Mouse (Mus musculus) CH12.LX (cell line): Measurements from ENCODE around the gene Hmga2. TPM values are rescaled to one million over a fixed set of nuclear protein-coding genes. Genes with fewer than 3 reads are reported as not detected.

Experiments
- DNase-seq: peaks from one replicate; pipeline ENCODE4 v3.0.0-alpha.2; 2013; ENCODE audit errors: extremely low read depth
- H3K27ac ChIP-seq: 2 replicates; pipeline ENCODE4 v1.5.1; 2012; ENCODE audit warnings: low read depth, mild to moderate bottlenecking, control low read depth, moderate library complexity; ENCODE audit not compliant: insufficient read depth
- H3K27me3 ChIP-seq: replicated peaks from 2 replicates; pipeline ENCODE3; 2012; ENCODE audit warnings: inconsistent platforms
- H3K36me3 ChIP-seq, 2 experiments: replicated peaks in 1 of 2; 2 replicates each; pipeline versions ENCODE3 to v1.6.1; 2012; ENCODE audit warnings: inconsistent platforms in 1 of 2, low read length in 1 of 2, mild to moderate bottlenecking in 1 of 2, mixed read lengths in 1 of 2, moderate library complexity in 1 of 2; ENCODE audit not compliant: control insufficient read depth in 1 of 2, insufficient read depth in 1 of 2
- H3K4me1 ChIP-seq, 2 experiments: 2 replicates each; pipeline ENCODE4 v1.6.1; 2012; ENCODE audit warnings: inconsistent platforms in 1 of 2, moderate library complexity in 1 of 2; ENCODE audit not compliant: insufficient read depth in 2 of 2, control insufficient read depth in 1 of 2
- H3K4me2 ChIP-seq: 2 replicates; pipeline ENCODE4 v1.6.1; 2012; ENCODE audit warnings: low read depth, mild to moderate bottlenecking, control low read depth; ENCODE audit not compliant: poor library complexity, insufficient read depth, severe bottlenecking
- H3K4me3 ChIP-seq, 3 experiments: fragments of 150-350 bp in 1 of 3; sonication (generic) in 1 of 3; replicated peaks in 1 of 3; 2 replicates each; pipeline versions ENCODE3 to v1.5.1; 2011 to 2012; ENCODE audit warnings: low read depth in 2 of 3, low read length in 2 of 3, mild to moderate bottlenecking in 2 of 3, moderate library complexity in 2 of 3, control low read depth in 1 of 3, improper control_type of control experiment in 1 of 3, inconsistent platforms in 1 of 3, mixed read lengths in 1 of 3; ENCODE audit not compliant: poor library complexity in 1 of 3
- H3K79me2 ChIP-seq: replicated peaks from 2 replicates; pipeline ENCODE4 v1.6.1; 2012; ENCODE audit warnings: mild to moderate bottlenecking, moderate library complexity; ENCODE audit not compliant: control insufficient read depth, poor library complexity, insufficient read depth, severe bottlenecking; ENCODE audit errors: extremely low read depth
- H3K9ac ChIP-seq: 2 replicates; pipeline ENCODE4 v1.6.1; 2012; ENCODE audit warnings: low read depth, mild to moderate bottlenecking, control low read depth, moderate library complexity; ENCODE audit not compliant: insufficient read depth
- H3K9me3 ChIP-seq: replicated peaks from 2 replicates; pipeline ENCODE3; 2012; ENCODE audit warnings: low read length, inconsistent platforms, mixed read lengths
- BHLHE40 ChIP-seq: IDR thresholded peaks from 2 replicates; pipeline ENCODE4 v1.6.1; 2011; ENCODE audit warnings: mild to moderate bottlenecking, low read depth, low read length, improper control_type of control experiment
- CHD1 ChIP-seq: IDR thresholded peaks from 2 replicates; pipeline ENCODE4 v1.6.1; 2012; ENCODE audit warnings: low read depth, low read length, improper control_type of control experiment, inconsistent platforms
- CTCF ChIP-seq, 2 experiments: IDR thresholded peaks in 1 of 2; conservative IDR thresholded peaks in 1 of 2; 2 replicates each; pipeline ENCODE4 v1.5.1; 2011 to 2012; ENCODE audit warnings: low read depth in 2 of 2, low read length in 2 of 2, improper control_type of control experiment in 1 of 2, inconsistent platforms in 1 of 2, mild to moderate bottlenecking in 1 of 2, moderate library complexity in 1 of 2
- ELF1 ChIP-seq: IDR thresholded peaks from 2 replicates; pipeline ENCODE4 v1.6.1; 2014; ENCODE audit warnings: low read depth, mild to moderate bottlenecking, inconsistent platforms, low read length, improper control_type of control experiment
- GABPA ChIP-seq: IDR thresholded peaks from 2 replicates; pipeline ENCODE4 v1.6.1; 2012; ENCODE audit warnings: low read depth, low read length, improper control_type of control experiment, inconsistent platforms; ENCODE audit not compliant: insufficient replicate concordance
- HCFC1 ChIP-seq: IDR thresholded peaks from 2 replicates; pipeline ENCODE4 v1.6.1; 2012; ENCODE audit warnings: low read depth, mild to moderate bottlenecking, inconsistent platforms, low read length, improper control_type of control experiment
- IRF4 ChIP-seq: IDR thresholded peaks from 2 replicates; pipeline ENCODE4 v1.6.1; 2014; ENCODE audit warnings: low read depth, mild to moderate bottlenecking, inconsistent platforms, low read length, improper control_type of control experiment
- JUN ChIP-seq: IDR thresholded peaks from 2 replicates; pipeline ENCODE4 v1.6.1; 2011; ENCODE audit warnings: low read depth, mild to moderate bottlenecking, low read length, improper control_type of control experiment, moderate library complexity; ENCODE audit not compliant: insufficient read depth
- JUND ChIP-seq: conservative IDR thresholded peaks from 2 replicates; pipeline ENCODE4 v1.6.1; 2011; ENCODE audit warnings: low read depth, low read length, improper control_type of control experiment
- KAT2A ChIP-seq: IDR thresholded peaks from 2 replicates; pipeline ENCODE4 v1.6.1; 2012; ENCODE audit warnings: low read length, improper control_type of control experiment, inconsistent platforms; ENCODE audit not compliant: insufficient replicate concordance
- MAX ChIP-seq: IDR thresholded peaks from 2 replicates; pipeline ENCODE4 v1.6.1; 2011; ENCODE audit warnings: low read length, improper control_type of control experiment
- MAZ ChIP-seq: IDR thresholded peaks from 2 replicates; pipeline ENCODE4 v1.6.1; 2012; ENCODE audit warnings: low read depth, mild to moderate bottlenecking, inconsistent platforms, low read length, improper control_type of control experiment, moderate library complexity
- MYC ChIP-seq: IDR thresholded peaks from 2 replicates; pipeline ENCODE4 v1.6.1; 2011; ENCODE audit warnings: low read depth, mild to moderate bottlenecking, improper control_type of control experiment, low read length
- NELFE ChIP-seq: IDR thresholded peaks from 2 replicates; pipeline ENCODE4 v1.6.1; 2011; ENCODE audit warnings: low read depth, low read length, improper control_type of control experiment
- NRF1 ChIP-seq: IDR thresholded peaks from 2 replicates; pipeline ENCODE4 v1.6.1; 2014; ENCODE audit warnings: low read depth, mild to moderate bottlenecking, inconsistent platforms, low read length, improper control_type of control experiment, moderate library complexity
- PAX5 ChIP-seq: IDR thresholded peaks from 2 replicates; pipeline ENCODE4 v1.6.1; 2012; ENCODE audit warnings: low read length, inconsistent platforms, mixed read lengths
- RAD21 ChIP-seq: IDR thresholded peaks from 2 replicates; pipeline ENCODE4 v1.6.1; 2011; ENCODE audit warnings: low read depth, mild to moderate bottlenecking, low read length, improper control_type of control experiment, moderate library complexity
- RCOR1 ChIP-seq: conservative IDR thresholded peaks from 2 replicates; pipeline ENCODE4 v1.6.1; 2012; ENCODE audit warnings: low read depth, mild to moderate bottlenecking, inconsistent platforms, low read length, improper control_type of control experiment
- SIN3A ChIP-seq: IDR thresholded peaks from 2 replicates; pipeline ENCODE4 v1.6.1; 2012; ENCODE audit warnings: low read length, improper control_type of control experiment, inconsistent platforms
- SMC3 ChIP-seq: IDR thresholded peaks from 2 replicates; pipeline ENCODE4 v1.6.1; 2011; ENCODE audit warnings: low read depth, low read length, improper control_type of control experiment
- TBP ChIP-seq: conservative IDR thresholded peaks from 2 replicates; pipeline ENCODE4 v1.6.1; 2011; ENCODE audit warnings: low read depth, low read length, improper control_type of control experiment
- UBTF ChIP-seq: IDR thresholded peaks from 2 replicates; pipeline ENCODE4 v1.6.1; 2012; ENCODE audit warnings: low read depth, mild to moderate bottlenecking, inconsistent platforms, low read length, improper control_type of control experiment, moderate library complexity
- USF1 ChIP-seq: IDR thresholded peaks from 2 replicates; pipeline ENCODE4 v1.6.1; 2014; ENCODE audit warnings: low read depth, mild to moderate bottlenecking, inconsistent platforms, low read length, improper control_type of control experiment
- USF2 ChIP-seq: conservative IDR thresholded peaks from 2 replicates; pipeline ENCODE4 v1.6.1; 2011; ENCODE audit warnings: low read depth, low read length, improper control_type of control experiment
- ZKSCAN1 ChIP-seq: IDR thresholded peaks from 2 replicates; pipeline ENCODE4 v1.6.1; 2012; ENCODE audit warnings: low read depth, inconsistent platforms, low read length, improper control_type of control experiment, borderline replicate concordance
- ZMIZ1 ChIP-seq: IDR thresholded peaks from 2 replicates; pipeline ENCODE4 v1.6.1; 2012; ENCODE audit warnings: low read depth, mild to moderate bottlenecking, inconsistent platforms, low read length, improper control_type of control experiment
- ZNF384 ChIP-seq: IDR thresholded peaks from 2 replicates; pipeline ENCODE4 v1.6.1; 2012; ENCODE audit warnings: low read depth, low read length, improper control_type of control experiment, inconsistent platforms
- dilution Hi-C: fragments of 300-500 bp; cut with MboI; formaldehyde crosslinking; loops from 2 replicates; pipeline ENCODE4 v1.14.3; 2020; ENCODE audit warnings: low sequenced_read_pairs; ENCODE audit not compliant: extremely low pct_unique_long_range_greater_than_20kb, extremely low pct_ligation_motif_present
- in situ Hi-C: fragments of 300-500 bp; cut with MboI; formaldehyde crosslinking; loops from 3 replicates; pipeline ENCODE4 v1.14.3; 2019; ENCODE audit warnings: low sequenced_read_pairs, low pct_ligation_motif_present, low pct_unique_long_range_greater_than_20kb, mixed read lengths
- polyA plus RNA-seq: library from polyadenylated mRNA; unstranded; fragments of >175 nt; gene quantifications from 2 replicates; pipeline ENCODE4 v1.2.1, GENCODE M21; 2012; ENCODE audit warnings: low read depth; ENCODE audit not compliant: insufficient read length
- total RNA-seq, 2 experiments: library from RNA; depleted of rRNA; stranded (reverse); fragments of 300-350 nt in 1 of 2; fragments of >200 nt in 1 of 2; gene quantifications; 2 replicates each; pipeline ENCODE4 v1.2.3; 2012 to 2014

Gene Hmga2
- total and polyA plus RNA-seq, 3 experiments, result not detected

GRCm38 (mm10) chr10:120474301-120474700 is 2.0 kb downstream of the Hmga2 start:
- Histone ChIP-seq H3K79me2 (no peaks in the 10 kb centered on the region), H3K4me3 (no peak overlapping the region), H3K4me2 (no peak overlapping the region), H3K9ac (no peak overlapping the region), H3K36me3 (no peaks in the 10 kb centered on the region), H3K4me1 (no peaks in the 10 kb centered on the region), H3K9me3 (peaks cover 47% of the 10 kb centered on the region), H3K27ac (no peak overlapping the region), H3K27me3 (no peaks in the 10 kb centered on the region)
- TF ChIP-seq NELFE (no peak), RCOR1 (no peak), MAZ (no peak), MYC (no peak), ZMIZ1 (no peak), TBP (no peak), HCFC1 (no peak)
- dilution Hi-C loops, result no loop called here
- no peak for DNase-seq
- in situ Hi-C loops, result no loop called here

GRCm38 (mm10) chr10:120473218-120473617 is 3.1 kb downstream of the Hmga2 start:
- H3K4me2 ChIP-seq, result no peak overlapping the region
- no peaks in the 10 kb centered on the region for H3K27me3 ChIP-seq
- dilution Hi-C loops (no loop called here), in situ Hi-C loops (no loop called here)
- DNase-seq, result no peak
- H3K9me3 ChIP-seq, result peaks cover 50% of the 10 kb centered on the region
- no peak overlapping the region for H3K27ac ChIP-seq
- no peaks in the 10 kb centered on the region for H3K79me2 ChIP-seq
- H3K36me3 ChIP-seq, result no peaks in the 10 kb centered on the region
- H3K4me3 ChIP-seq, result no peak overlapping the region
- H3K4me1 ChIP-seq, result no peaks in the 10 kb centered on the region
- TF ChIP-seq RAD21 (no peak), NRF1 (no peak), PAX5 (no peak), NELFE (no peak), MAZ (no peak), USF1 (no peak), SMC3 (no peak)
- TF ChIP-seq, all 38 proteins: peak for 0
- H3K9ac ChIP-seq, result no peak overlapping the region

DNA sequence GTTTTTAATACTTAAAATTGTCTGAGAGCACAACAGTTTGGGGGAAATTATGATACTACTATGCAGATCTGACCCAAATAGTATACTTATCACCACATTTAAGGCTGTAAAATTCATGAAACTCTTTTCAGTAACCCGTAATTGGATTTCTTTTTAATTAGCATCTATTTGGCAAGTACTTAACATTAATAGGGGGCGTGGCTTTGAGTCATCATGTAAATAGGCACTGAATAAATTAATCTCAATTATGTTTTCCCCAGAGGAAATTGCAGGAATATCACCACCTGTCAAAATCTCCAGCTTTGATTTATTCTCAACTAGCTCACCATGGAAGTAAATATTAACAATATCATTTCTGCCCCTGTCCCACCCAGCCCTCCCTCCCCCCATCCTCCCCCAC is 3.7 kb downstream of the Hmga2 start:
- in situ Hi-C loops (no loop called here), dilution Hi-C loops (no loop called here)
- H3K79me2 ChIP-seq, result no peaks in the 10 kb centered on the region
- H3K4me1 ChIP-seq, result no peaks in the 10 kb centered on the region
- H3K4me3 ChIP-seq, result no peak overlapping the region
- TF ChIP-seq USF2, result no peak
- no peak for TF ChIP-seq IRF4
- no peak for TF ChIP-seq MYC
- TF ChIP-seq JUND, result no peak
- TF ChIP-seq HCFC1, result no peak
- no peak for TF ChIP-seq MAX
- TF ChIP-seq UBTF, result no peak
- TF ChIP-seq ZMIZ1, result no peak
- TF ChIP-seq JUN, result no peak
- no peak for TF ChIP-seq GABPA
- TF ChIP-seq SIN3A, result no peak
- TF ChIP-seq NRF1, result no peak
- no peak for TF ChIP-seq ZKSCAN1
- no peak for TF ChIP-seq BHLHE40
- no peak for TF ChIP-seq KAT2A
- no peak for TF ChIP-seq CHD1
- TF ChIP-seq CTCF (conservative IDR thresholded peaks at IDR 0.05 in 1 of 2, IDR thresholded peaks at IDR 0.05 in 1 of 2; ENCODE audit: low read depth in 2 of 2, low read length in 2 of 2), result no peak
- no peak for TF ChIP-seq ZNF384
- TF ChIP-seq RCOR1, result no peak
- no peak for TF ChIP-seq ELF1
- H3K36me3 ChIP-seq, result no peaks in the 10 kb centered on the region
- no peaks in the 10 kb centered on the region for H3K27me3 ChIP-seq
- H3K27ac ChIP-seq, result no peak overlapping the region
- H3K4me2 ChIP-seq, result no peak overlapping the region
- H3K9me3 ChIP-seq, result peaks cover 48% of the 10 kb centered on the region
- no peak for DNase-seq
- no peak overlapping the region for H3K9ac ChIP-seq
